Mouse (Mus musculus) bone marrow macrophage, adult 2 months (primary cell): ENCODE results near the gene Gabbr2. TPM values are rescaled to one million over a fixed set of nuclear protein-coding genes. Genes with fewer than 3 reads are reported as not detected.

Experiments
- H3K27ac ChIP-seq: 2 replicates; pipeline ENCODE4 v1.5.1; 2012; ENCODE audit warnings: low read depth, low read length; ENCODE audit not compliant: insufficient read depth
- H3K4me1 ChIP-seq: 2 replicates; pipeline ENCODE4 v1.6.1; 2012; ENCODE audit warnings: low read length; ENCODE audit not compliant: control insufficient read depth, insufficient read depth
- H3K4me3 ChIP-seq: 2 replicates; pipeline ENCODE4 v1.5.1; 2012; ENCODE audit warnings: mild to moderate bottlenecking, low read length, moderate library complexity; ENCODE audit not compliant: insufficient read depth
- CTCF ChIP-seq: IDR thresholded peaks from 2 replicates; pipeline ENCODE4 v1.5.1; 2012; ENCODE audit warnings: low read depth, mild to moderate bottlenecking, low read length, moderate library complexity
- POLR2A ChIP-seq: IDR thresholded peaks from 2 replicates; pipeline ENCODE4 v1.6.1; 2012; ENCODE audit warnings: mild to moderate bottlenecking, low read depth, low read length, borderline replicate concordance
- polyA plus RNA-seq: library from polyadenylated mRNA; stranded (reverse); fragments of >200 nt; gene quantifications from 2 replicates; pipeline ENCODE4 v1.2.4, GENCODE M21; 2012; ENCODE audit not compliant: missing spikeins, insufficient read depth, insufficient read length

The Gabbr2 gene
- polyA plus RNA-seq, 1 experiment = 0.74 TPM

DNA sequence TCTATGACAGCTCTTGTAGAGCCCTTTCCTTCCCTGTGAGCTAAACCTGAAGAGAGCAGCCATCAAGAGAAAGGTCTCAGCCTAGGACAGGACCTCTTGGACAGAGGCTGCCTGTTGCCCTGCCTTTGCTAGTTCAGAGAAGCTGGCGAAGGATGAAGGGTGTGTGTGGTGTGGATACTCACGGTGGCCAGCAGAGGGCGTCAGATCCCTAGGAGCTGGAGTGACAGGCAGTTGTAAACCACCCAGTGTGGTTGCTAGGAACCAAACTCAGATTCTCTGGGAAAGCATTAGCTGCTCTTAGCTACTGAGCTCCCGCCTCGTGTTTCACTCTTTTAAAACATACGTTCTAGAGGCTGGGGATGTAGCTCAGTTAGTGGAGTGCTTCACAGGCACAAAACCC, 210.6 kb downstream of the Gabbr2 start:
- no peak for TF ChIP-seq CTCF
- TF ChIP-seq POLR2A = no peak

DNA sequence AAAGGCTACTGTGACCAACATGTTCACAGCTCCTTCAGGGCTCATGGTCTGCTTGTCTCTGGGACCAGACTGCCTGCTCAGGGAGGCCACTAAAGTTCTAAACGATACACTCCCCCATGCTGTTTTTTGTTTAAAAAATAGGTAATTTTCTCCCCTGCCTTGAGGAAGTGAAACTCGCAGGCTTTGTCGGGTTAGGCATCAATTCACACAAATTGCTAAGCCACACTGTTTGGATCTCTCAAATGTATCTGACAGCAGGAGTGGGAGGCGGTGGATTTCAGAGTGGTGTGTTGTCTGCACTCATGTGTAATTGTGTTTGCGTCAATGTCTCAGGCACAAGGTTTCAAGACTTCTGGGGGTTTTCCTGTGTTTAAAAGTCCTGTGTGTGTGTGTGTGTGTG, 215.7 kb downstream of the Gabbr2 start:
- no peak for TF ChIP-seq POLR2A
- TF ChIP-seq CTCF = no peak
- Histone ChIP-seq H3K27ac (no peak overlapping the region), H3K4me3 (no peak overlapping the region), H3K4me1 (peaks cover 9% of the 10 kb centered on the region)

More for the DNA sequence above, 210.6 kb downstream of the Gabbr2 start:
- H3K27ac ChIP-seq = no peak overlapping the region
- peaks cover 3% of the 10 kb centered on the region; the same call in 1 of the 2 replicates for H3K4me1 ChIP-seq
- no peak overlapping the region for H3K4me3 ChIP-seq

DNA sequence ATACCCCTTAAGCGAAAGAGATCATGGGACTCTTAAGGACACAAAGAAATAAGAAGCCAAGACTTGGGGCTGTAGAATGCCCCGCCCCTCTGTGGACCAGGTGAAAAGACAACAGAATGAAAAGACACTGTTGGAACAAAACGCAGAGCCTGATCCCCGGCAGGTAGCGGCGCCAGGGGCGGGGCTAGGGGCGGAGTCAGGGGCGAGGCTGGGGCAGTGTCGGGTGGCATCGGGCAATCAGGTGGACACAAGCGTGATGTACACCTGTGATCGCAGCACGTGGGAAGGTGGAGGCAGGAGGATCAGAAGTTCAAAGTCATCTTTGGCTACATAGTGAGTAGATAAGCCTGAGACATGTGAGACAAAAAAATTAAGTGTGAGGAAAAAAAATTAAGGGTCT, 217.0 kb downstream of the Gabbr2 start:
- Histone ChIP-seq H3K27ac (no peak overlapping the region), H3K4me1 (peaks cover 18% of the 10 kb centered on the region), H3K4me3 (no peak overlapping the region)
- TF ChIP-seq CTCF (no peak), POLR2A (no peak)

DNA sequence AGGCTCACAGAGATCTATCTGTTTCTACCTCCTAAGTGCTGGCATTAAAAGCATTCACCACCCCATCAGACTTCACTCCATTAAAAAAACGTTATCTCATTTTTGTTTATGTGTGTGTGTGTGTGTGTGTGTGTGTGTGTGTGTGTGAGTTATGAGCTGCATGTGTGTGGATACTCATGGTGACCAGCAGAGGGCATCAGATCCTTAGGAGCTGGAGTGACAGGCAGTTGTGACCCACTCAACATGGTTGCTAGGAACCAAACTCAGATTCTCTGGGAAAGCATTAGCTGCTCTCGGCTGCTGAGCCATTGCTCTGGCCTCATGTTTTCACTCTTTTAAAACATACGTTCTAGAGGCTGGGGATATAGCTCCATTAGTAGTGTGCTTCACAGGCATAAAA, 218.4 kb downstream of the Gabbr2 start:
- Histone ChIP-seq H3K4me1 (peaks cover 19% of the 10 kb centered on the region), H3K27ac (no peak overlapping the region), H3K4me3 (no peak overlapping the region)
- no peak for TF ChIP-seq POLR2A
- no peak for TF ChIP-seq CTCF

DNA sequence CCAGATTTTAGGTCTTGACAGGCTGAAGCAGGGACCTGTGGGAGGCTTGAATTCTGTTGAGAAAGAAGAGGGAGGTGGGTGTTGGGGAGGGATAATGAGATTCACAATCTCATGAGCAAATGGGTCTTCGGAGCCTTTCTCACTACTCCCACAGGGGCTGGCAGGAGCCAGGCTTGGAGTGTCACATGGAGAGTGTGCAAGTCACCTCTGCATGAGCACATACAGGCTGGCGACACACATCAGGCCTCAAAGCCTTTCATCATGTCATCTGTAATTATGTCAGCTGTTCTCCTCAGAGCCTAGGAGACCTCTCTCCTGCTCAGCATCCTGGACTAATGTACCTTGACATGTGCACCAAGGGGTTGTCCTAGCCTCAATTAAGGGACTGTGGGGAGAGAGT, 219.1 kb downstream of the Gabbr2 start:
- Histone ChIP-seq H3K4me1 (peaks cover 19% of the 10 kb centered on the region), H3K27ac (no peak overlapping the region), H3K4me3 (no peak overlapping the region)
- TF ChIP-seq CTCF (no peak), POLR2A (no peak)

DNA sequence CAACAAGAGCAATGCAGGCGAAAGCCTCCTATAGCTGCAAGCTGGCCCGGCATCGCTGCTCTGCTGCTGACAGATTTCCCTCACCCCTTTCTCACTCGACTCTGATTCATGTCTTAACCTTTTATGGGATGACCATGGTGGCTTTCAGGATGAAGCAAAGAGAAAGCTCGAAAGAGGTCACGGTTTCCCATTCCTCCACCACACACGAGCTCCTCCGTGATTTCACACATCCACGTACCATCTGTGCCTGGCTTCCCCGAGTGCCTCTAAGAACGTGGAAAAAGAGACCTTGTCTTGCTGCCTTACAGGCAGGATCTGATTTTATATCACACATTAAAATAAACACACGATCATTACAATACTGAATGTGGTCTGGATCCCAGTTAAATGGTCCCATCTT, 220.6 kb downstream of the Gabbr2 start:
- Histone ChIP-seq H3K4me3 (no peak overlapping the region), H3K4me1 (peaks cover 17% of the 10 kb centered on the region), H3K27ac (no peak overlapping the region)
- TF ChIP-seq POLR2A = no peak

DNA sequence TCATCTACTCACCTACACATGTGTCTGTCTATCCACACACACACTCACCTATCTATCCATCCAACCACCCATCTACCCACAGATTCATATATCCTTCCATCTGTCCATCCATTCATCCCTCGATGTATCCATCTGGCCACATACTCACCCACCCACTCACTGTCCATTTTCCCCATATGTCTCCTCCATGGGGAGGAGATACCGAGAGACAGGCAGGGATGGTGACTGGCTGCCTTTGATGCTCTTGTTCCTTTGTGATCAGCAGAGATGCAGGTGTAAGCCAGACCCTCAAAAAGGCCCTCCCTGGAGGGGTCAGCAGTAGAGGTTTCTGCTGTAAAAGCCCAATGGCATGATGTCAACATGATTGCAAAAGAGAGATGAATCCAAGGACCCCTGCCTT, 221.0 kb downstream of the Gabbr2 start:
- TF ChIP-seq POLR2A (no peak), CTCF (no peak)
- no peak overlapping the region for H3K27ac ChIP-seq
- H3K4me1 ChIP-seq = peaks cover 12% of the 10 kb centered on the region
- H3K4me3 ChIP-seq = no peak overlapping the region

DNA sequence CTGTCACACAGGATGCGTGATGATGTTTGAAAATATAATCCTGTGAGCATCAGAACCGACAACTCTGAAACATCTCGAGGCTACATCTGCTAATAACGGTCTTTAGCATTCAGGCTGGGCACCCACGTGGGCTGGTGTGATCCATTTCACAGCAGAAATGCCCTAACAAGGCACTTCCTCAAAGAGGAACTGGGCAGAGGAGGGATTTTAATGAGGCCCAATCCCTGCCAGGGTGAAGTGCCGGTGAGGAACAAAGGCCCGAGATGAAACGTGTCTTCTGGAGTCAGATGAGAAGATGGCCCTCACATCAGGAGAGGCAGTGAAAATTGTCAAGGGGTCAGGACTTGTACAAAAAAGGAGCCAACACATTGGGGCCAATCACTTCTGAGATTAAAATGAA, 221.6 kb downstream of the Gabbr2 start:
- Histone ChIP-seq H3K27ac (no peak overlapping the region), H3K4me3 (no peak overlapping the region), H3K4me1 (peaks cover 14% of the 10 kb centered on the region)
- no peak for TF ChIP-seq CTCF
- no peak for TF ChIP-seq POLR2A

DNA sequence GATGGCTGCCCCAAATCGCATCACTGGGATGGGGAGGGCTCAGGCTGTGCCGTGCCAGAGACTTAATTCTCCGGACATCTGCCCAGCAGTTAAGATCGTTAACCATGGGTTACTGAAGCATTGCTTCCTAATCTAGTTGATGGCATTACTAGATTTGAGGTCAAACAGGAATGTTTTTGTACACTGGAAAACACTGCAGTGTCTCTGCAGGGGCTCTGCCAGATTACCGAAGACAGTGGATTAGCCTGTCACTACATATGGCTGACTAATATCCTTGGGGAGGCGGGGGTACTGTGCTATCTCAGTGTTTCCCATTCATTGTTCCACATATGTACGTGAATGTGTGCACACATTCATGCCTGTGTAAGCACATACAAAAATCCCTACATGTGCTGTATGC, 225.3 kb downstream of the Gabbr2 start:
- Histone ChIP-seq H3K4me3 (no peak overlapping the region), H3K27ac (no peak overlapping the region), H3K4me1 (peaks cover 21% of the 10 kb centered on the region)
- TF ChIP-seq POLR2A (no peak), CTCF (no peak)

DNA sequence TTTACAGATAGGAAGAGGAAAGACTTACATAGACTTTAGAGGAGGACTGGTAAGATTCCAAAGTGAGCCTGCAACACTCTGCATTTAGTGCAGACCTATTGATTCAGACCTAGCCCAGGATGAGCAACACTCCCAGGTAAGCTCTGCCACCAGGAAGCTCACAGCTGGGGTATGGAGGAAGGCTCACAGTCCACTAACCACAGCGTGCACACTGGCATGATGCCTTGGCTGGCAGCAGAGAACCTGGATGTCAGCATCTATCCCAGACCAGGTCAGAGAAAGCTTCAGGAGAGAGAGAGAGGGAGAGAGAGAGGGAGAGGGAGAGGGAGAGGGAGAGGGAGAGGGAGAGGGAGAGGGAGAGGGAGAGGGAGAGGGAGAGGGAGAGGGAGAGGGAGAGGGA, 231.8 kb downstream of the Gabbr2 start:
- peaks cover 57% of the 10 kb centered on the region for H3K4me1 ChIP-seq
- no peak for TF ChIP-seq POLR2A
- no peak for TF ChIP-seq CTCF
- H3K27ac ChIP-seq = peak overlapping the region; percentile 13; the same call in 1 of the 2 replicates
- H3K4me3 ChIP-seq = no peak overlapping the region

DNA sequence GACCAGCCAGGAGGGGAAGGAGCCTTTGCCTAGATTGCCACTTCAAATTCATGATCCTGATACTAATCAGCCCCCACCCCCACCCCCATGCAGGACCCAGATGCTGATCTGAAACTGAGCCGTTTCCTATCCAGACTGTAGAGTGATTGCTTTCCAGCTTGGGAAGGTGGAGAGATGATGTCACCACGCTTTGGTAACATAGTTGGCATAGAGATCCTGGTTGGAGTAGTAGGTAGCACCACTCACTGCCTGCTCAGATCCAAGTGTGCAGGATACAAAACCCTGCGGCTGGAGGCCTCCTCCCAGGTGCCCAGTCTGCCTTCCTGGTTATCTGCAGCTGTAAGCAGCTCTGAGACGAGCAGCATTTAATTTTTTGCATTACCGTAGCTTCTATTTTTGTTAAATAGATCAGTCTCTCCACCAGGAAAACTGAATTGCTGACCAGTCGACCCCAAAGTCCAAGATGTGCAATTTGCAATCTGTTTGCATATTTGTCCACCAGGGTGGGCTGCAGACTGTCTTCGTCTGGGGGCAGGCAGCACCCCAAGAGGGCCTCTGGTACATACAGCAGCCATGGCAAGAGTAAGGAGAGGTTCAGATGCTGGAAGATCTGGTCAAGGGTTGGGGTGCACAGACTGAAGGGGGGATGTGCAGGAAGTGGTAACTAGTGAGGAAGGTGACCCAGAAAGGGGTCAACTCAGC, 233.2 kb downstream of the Gabbr2 start:
- TF ChIP-seq CTCF = no peak
- no peak for TF ChIP-seq POLR2A
- H3K4me3 ChIP-seq = no peak overlapping the region
- peaks cover 66% of the 10 kb centered on the region for H3K4me1 ChIP-seq
- H3K27ac ChIP-seq = no peak overlapping the region
